Mouse (Mus musculus) inflammation-experienced regulatory T-cells, adult 6 months (primary cell): Measurements from ENCODE around the gene Hist2h3c2. TPM values are rescaled to one million over a fixed set of nuclear protein-coding genes. Genes with fewer than 3 reads are reported as not detected.
"Not testable (repeated sequence)": the region's sequence is repeated elsewhere in the genome, so short reads cannot be mapped to it uniquely, and the experiment has no call there.

Experiments
- ATAC-seq: one replicate; pipeline ENCODE4 v1.8.0; 2017
- polyA plus RNA-seq, 3 experiments: library from polyadenylated mRNA; unstranded; fragments of 100-300 nt; shearing (Covaris generic); gene quantifications; one replicate each; pipeline ENCODE4 v1.2.1; 2017

Gene Hist2h3c2
- polyA plus RNA-seq, 3 experiments from 2014 or later, result 1.5 TPM; not detected in 2

DNA sequence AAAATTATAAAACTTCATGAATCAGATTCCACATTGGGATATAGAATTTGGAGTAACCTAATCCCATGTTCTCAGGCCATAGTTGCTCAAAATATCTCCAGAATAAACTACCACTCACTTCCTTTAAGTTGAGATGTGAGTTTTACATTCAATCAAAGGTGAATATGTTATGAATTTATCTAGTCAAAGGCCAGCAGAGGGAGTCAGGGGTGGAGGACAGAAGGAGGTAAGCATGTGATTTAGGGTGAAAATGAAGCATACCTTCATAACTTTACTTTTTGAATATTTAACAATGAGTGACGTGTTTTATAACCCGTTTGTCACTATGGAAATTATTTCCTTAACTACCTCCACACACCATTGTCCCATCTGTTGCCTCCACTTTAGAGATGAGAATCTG lies 4.0 kb downstream of the Hist2h3c2 start:
- no peak for ATAC-seq

- ATAC-seq, result no peak
Measured at GRCm38 (mm10) chr3:96231758-96232120, 7.2 kb downstream of the Hist2h3c2 start.

DNA sequence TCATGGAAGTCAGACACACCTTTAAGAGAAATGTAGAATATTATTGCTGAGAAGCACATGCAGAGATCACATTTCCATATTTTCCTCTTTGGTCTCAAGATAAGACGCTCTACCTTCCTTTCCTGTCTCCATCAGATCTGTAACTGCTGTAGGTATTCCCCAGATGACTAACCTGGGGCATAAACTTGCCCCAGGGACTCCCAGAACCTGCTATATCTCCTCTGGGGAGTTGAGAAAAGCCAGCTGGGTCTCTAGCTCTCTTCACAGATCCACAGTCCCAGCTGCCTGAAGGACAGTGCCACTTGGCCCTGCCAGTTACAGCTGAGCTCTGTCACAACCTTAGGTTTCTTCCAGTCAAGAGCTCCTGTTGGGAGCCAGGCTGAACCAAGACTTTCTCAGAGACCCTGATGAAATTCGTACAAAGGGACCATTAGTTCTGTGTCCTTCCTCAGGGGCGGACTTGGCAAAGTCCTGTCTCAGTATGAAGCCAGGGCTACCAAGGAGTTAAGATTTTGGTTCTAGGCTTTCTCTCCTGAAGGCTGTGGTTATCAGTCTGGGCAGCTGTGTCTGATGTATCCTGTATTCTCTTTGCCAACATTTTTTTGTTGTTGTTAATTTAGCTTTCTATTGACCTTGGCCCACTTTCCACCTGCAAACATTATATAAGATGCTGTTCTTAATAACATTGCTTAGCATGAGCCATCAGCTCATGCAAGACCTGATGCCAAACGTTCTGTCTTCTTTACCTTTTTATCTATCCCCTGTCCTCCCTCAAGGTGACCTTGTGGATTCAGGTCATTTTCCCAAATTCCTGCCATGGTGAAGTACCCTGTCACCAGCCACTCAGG lies 7.8 kb downstream of the Hist2h3c2 start:
- ATAC-seq, result no peak

- ATAC-seq, result no peak
Measured at GRCm38 (mm10) chr3:96230404-96230803, 8.5 kb downstream of the Hist2h3c2 start.

DNA sequence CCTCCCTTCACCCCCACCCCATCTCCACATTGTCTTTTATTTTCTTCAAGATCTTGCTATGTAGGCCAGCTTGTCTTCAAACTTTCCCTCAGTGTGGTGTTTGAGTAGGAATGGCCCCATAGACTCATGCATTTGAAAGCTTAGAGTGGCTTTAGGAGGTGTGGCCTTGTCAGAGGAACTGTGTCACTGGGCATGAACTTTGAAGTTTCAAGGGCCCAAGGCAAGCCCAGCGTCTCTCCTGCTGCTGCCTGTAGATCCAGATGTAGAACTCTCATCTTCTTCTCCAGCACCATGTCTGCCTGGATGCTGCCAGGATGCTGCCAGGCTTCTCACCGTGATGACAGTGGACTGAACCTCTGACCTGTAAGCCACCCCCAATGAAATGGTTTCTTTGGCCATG lies 10.1 kb downstream of the Hist2h3c2 start:
- no peak for ATAC-seq

DNA sequence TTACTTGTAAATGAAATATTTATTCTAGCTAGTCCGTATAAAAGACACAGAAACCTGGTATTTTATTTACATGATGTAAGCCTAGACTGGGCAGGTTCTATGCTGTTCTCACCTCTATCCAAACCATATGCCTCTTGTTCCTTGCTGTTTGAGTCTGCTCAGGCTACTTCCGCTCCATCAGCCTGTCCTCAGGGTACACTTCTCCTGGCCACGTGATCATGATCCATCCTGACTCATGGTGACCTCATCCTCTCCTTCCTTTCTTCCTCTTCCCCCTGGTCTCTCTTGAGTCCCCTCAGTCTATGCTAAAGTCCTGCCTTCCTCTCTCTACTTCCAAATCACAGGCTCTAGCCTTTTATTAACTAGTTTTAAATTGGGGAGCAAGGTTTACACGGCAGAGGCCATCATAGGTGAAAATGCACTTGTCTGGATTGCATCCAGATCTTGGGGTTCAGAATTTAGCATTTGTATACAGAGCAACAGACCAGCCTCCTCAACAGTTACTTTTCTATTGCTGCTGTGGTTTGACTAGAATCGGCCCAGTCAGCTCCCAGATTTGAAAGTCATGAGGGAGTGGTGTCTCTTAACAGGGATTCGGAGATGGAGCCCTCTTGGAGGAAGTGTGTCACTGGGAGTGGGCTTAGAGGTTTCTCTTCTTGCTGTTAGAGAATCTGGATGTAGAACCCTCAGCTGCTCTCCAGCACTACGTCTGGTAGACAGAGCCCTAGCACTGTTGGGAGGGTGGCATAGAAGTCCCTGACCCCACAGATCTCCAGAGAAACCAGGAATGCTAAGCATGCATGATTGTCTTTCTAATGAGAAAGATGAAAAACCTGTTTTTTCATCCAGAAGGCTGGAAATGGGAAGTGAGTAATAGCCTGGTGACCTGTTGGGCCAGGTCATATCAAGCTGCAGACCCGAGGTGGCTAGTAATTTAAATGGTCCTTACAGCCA lies 12.0 kb downstream of the Hist2h3c2 start:
- no peak for ATAC-seq

- ATAC-seq, result no peak
Measured at GRCm38 (mm10) chr3:96225421-96225820, 13.5 kb downstream of the Hist2h3c2 start.

- ATAC-seq, result no peak
Measured at GRCm38 (mm10) chr3:96222774-96223173, 16.2 kb downstream of the Hist2h3c2 start.

DNA sequence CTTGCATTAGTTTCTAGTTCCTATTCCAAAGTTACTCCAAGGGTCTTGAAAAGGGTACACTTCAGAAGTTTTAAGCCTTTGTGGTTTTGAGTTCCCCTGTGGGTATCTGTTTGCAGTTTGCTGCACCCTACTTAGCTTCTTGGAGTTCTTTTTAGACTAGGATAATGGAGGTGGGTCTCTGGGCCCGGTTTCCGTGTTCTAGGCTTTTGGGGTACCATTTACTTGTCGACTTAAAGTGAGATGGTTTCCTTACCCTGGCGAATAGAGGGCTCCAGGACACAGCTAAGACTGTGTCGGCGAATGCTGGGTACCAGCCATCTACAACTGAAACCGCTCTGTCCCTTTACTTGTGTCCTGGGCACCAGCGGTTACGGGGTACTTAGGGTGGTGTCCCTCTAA lies 17.3 kb downstream of the Hist2h3c2 start:
- ATAC-seq, result no peak

GRCm38 (mm10) chr3:96220765-96221639 lies 17.9 kb downstream of the Hist2h3c2 start, which contains the start of the genes Hist2h2ac and Hist2h2be:
TSS of gene Hist2h2ac (minus strand) at chr3:96220880.
TSS of gene Hist2h2be (plus strand) at chr3:96221119.
- peak; percentile 79 for ATAC-seq

DNA sequence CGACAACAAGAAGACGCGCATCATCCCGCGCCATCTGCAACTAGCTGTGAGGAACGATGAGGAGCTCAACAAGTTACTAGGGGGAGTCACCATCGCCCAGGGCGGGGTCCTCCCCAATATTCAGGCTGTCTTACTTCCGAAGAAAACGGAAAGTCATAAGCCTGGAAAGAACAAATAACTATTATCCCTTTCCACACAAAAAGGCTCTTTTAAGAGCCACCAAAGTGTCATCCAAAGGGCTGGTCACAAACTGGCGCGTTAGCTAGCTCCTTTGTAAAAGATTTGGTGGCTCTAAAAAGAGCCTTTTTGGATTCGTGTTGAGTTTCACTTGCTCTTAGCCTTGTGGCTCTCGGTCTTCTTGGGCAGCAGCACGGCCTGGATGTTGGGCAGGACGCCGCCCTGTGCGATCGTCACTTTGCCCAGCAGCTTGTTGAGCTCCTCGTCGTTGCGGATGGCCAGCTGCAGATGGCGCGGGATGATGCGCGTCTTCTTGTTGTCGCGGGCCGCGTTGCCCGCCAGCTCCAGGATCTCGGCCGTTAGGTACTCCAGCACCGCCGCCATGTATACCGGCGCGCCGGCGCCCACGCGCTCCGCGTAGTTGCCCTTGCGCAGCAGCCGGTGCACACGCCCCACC lies 18.7 kb downstream of the Hist2h3c2 start:
- peak; percentile 9 for ATAC-seq

DNA sequence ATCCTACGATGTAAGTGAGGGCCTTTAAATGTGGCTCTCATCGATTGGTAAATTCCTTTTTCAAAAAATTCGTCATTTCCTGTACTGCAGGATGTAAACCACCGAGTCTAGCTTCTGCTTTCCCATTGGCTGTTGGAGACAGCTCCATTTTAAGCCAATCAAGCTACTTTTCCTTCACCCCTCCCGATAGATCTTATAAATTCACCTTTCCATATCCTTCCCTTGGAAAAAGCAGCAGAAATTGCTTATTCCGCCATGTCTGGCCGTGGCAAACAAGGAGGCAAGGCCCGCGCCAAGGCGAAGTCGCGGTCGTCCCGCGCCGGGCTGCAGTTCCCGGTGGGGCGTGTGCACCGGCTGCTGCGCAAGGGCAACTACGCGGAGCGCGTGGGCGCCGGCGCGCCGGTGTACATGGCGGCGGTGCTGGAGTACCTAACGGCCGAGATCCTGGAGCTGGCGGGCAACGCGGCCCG lies 19.2 kb downstream of the Hist2h3c2 start, which contains the start of the genes Bola1 and Hist2h2ab:
Bola1 (minus strand) TSS at position 49 of the 470 bp plus-strand sequence.
Hist2h2ab (plus strand) TSS at position 205 of the 470 bp plus-strand sequence.
- peak; percentile 77 for ATAC-seq

- ATAC-seq, result peak; percentile 19
Measured at GRCm38 (mm10) chr3:96219191-96219641, 19.7 kb downstream of the Hist2h3c2 start.

GRCm38 (mm10) chr3:96209242-96209641 lies 29.7 kb downstream of the Hist2h3c2 start:
- no peak for ATAC-seq

GRCm38 (mm10) chr3:96207819-96208218 lies 31.1 kb downstream of the Hist2h3c2 start:
- ATAC-seq, result no peak

DNA sequence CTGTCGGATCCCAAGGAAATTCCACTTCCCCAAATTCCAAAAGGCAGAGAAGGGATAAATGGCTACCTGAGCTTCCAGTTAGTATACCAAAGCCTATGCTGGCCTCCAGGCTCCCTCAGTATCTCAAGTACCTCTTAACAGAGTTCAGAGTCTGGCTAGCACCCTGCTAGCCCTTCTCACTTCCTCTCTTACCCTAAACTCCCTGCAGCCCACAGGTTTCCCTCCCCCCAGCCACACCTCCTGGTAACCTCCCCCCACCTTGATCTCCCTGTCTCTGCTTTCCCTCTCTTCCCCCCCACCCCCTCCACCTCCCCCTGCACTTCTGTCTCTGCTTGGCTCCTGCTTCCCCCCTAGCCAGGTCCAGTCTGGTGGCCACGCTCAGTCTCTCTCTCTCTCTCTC lies 39.2 kb downstream of the Hist2h3c2 start:
- no peak for ATAC-seq

DNA sequence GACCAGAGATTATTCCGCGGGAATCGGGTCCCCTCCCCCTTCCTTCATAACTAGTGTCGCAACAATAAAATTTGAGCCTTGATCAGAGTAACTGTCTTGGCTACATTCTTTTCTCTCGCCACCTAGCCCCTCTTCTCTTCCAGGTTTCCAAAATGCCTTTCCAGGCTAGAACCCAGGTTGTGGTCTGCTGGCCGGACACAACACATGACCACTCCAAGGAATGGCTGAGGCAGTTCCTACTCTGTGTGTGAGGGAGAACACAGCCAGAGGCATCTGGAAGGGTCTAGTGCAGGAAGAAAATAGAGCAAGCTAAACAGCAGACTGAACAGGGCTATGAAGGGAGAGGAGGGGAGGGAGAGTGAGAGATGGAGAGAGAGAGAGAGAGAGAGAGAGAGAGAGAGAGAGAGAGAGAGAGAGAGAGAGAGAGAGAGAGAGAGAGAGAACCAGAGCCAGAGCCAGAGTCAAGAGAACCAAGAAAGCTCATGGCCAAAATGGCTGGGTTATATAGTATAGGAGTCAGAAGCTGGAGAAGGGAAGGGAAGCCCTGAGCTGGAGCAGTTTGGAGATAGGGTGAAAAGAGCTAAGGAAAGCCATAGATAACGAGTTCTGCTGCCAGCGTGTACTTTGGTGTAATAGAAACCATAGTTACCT lies 40.2 kb downstream of the Hist2h3c2 start:
- not testable (repeated sequence) for ATAC-seq

GRCm38 (mm10) chr3:96198181-96198580 lies 40.7 kb downstream of the Hist2h3c2 start:
- peak; percentile 86 for ATAC-seq

- peak; percentile 85 for ATAC-seq
Measured at GRCm38 (mm10) chr3:96197129-96197749, 41.7 kb downstream of the Hist2h3c2 start.

DNA sequence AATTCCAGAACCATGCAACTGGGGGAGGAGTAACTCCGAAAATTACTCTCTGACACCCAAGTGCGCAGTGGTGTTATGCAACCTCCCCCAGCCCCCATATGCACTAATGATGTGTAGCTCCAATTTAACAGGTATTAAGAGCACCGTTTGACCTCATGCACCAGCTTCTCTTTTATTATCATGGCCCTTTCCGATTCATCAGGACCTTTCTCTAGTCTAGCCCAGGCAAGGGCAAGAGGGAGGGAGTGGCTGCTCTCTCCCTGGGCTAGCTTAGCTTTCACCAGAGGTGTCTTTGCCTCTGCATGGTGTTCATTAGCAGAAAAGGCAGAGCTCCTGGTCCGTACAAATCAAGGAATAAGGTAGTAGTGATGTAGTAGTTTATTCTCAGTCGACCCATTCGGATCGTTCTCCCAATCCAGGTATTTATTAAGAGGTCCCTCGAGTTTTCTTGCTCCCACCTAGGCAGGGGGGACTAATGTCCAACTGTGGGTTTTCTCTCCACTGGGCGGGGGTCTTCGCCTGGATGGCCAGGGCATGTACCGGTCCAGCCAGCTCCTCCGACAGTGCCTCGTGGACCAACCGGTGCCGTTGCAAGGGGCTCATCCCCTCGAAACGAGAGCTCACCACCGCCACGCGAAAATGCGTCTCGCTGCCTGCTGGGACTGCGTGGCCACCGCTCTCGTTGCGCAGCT lies 42.3 kb downstream of the Hist2h3c2 start:
- ATAC-seq, result no peak
